Mouse (Mus musculus) forebrain, embryonic 16.5 days (tissue): ENCODE results near the gene Ly6g6f. TPM values are rescaled to one million over a fixed set of nuclear protein-coding genes. Genes with fewer than 3 reads are reported as not detected.
A peak's percentile ranks its signal among the peaks of the same experiment; 100 is the strongest.

Experiments used
- ATAC-seq: fragments of 200-750 bp; cut with Nextera tagmentation; 2 replicates; pipeline ENCODE4 v1.8.0; 2017; ENCODE audit warnings: mild to moderate bottlenecking, moderate library complexity
- H3K27ac ChIP-seq: fragments of 300-500 bp; sonication (generic); 2 replicates; pipeline ENCODE4 v1.5.1; 2014; ENCODE audit warnings: low read length, control low read depth
- H3K27me3 ChIP-seq: fragments of 300-500 bp; sonication (generic); replicated peaks from 2 replicates; pipeline ENCODE4 v1.6.1; 2014; ENCODE audit warnings: low read length; ENCODE audit not compliant: control insufficient read depth, insufficient read depth
- H3K36me3 ChIP-seq: fragments of 300-500 bp; sonication (generic); 2 replicates; pipeline ENCODE4 v1.6.1; 2014; ENCODE audit not compliant: control insufficient read depth, insufficient read depth
- H3K4me1 ChIP-seq: fragments of 300-500 bp; sonication (generic); replicated peaks from 2 replicates; pipeline ENCODE4 v1.6.1; 2014; ENCODE audit warnings: low read length; ENCODE audit not compliant: control insufficient read depth, insufficient read depth
- H3K4me2 ChIP-seq: fragments of 300-500 bp; sonication (generic); 2 replicates; pipeline ENCODE4 v1.6.1; 2014; ENCODE audit warnings: mild to moderate bottlenecking, low read length, control low read depth
- H3K4me3 ChIP-seq: fragments of 300-500 bp; sonication (generic); replicated peaks from 2 replicates; pipeline ENCODE4 v1.5.1; 2014; ENCODE audit warnings: mild to moderate bottlenecking, low read length, control low read depth
- H3K9ac ChIP-seq: fragments of 300-500 bp; sonication (generic); replicated peaks from 2 replicates; pipeline ENCODE4 v1.6.1; 2014; ENCODE audit warnings: low read depth, low read length, control low read depth
- H3K9me3 ChIP-seq: fragments of 300-500 bp; sonication (generic); 2 replicates; pipeline ENCODE4 v1.6.1; 2016; ENCODE audit warnings: low read length; ENCODE audit not compliant: control insufficient read depth
- WGBS: fragments of 180-500 bp; shearing (Covaris S2); extraction: QIAGEN DNeasy Blood & Tissue Kit; methylation state at CpG from one replicate; pipeline ENCODE4 v1.1.7; 2014; 5-methylcytosine and 5-hydroxymethylcytosine counted together
- polyA plus RNA-seq: library from polyadenylated mRNA; unstranded; fragments of >200 nt; fragmentation: Nextera tagmentation; extraction: Ambion mirVana; gene quantifications from 2 replicates; pipeline ENCODE4 v1.2.1, GENCODE M21; 2015

Gene Ly6g6f
- polyA plus RNA-seq, 1 experiment from 2014 or later = not detected

DNA sequence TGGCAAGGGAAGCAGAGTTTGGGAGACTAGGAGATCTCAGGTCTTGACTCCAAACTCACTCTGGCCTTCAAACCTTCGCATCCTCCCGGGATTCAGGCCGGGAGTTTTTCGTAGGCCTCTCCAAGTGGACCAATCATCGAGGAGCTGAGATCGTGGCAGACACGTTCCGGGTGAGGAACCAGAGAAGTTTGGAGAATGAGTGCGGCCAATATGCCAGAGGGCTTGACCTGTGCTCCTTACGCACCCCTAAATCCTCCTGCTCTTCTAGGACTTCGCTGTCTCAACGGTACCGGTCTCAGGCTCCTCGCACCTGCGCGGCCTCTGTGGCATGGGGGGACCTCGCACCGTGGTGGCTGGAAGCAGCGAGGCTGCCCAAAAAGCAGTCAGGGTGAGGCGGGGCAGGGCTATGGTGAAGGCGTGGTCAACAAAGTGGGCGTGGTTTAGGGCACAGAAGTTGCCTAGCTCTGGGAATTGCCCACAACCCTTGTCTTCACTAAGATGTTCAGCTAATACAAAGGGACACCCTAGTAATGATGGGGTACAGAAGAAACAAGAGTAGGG is 24.6 kb downstream of the Ly6g6f start:
- Histone ChIP-seq H3K27ac (no peak overlapping the region), H3K27me3 (peaks cover 15% of the 10 kb centered on the region), H3K36me3 (peaks cover 3% of the 10 kb centered on the region; the same call in 1 of the 2 replicates), H3K9me3 (no peaks in the 10 kb centered on the region), H3K4me3 (peak overlapping the region; percentile 77), H3K9ac (no peak overlapping the region), H3K4me1 (peaks cover 34% of the 10 kb centered on the region), H3K4me2 (peak overlapping the region; percentile 94)
- WGBS = 56% methylated on average over 22 of the region's 22 CpGs
- ATAC-seq = no peak

DNA sequence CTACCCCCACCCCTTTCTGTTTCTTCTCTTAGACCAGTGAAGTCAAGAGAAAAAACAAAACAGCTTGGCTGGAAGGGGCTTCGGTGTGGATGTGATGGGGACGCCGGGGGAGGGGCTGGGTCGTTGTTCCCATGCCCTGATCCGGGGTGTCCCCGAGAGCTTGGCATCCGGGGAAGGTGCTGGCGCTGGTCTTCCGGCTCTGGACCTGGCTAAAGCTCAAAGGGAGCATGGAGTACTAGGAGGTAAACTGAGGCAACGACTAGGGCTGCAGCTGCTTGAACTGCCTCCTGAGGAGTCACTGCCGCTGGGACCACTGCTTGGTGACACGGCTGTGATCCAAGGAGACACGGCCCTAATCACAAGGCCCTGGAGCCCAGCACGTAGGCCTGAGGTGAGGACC is 25.3 kb downstream of the Ly6g6f start:
- WGBS = 20% methylated on average over 14 of the region's 14 CpGs
- Histone ChIP-seq H3K9me3 (no peaks in the 10 kb centered on the region), H3K36me3 (peaks cover 3% of the 10 kb centered on the region; the same call in 1 of the 2 replicates), H3K9ac (peak overlapping the region; percentile 66), H3K4me2 (peak overlapping the region; percentile 94), H3K4me1 (peaks cover 27% of the 10 kb centered on the region), H3K27ac (no peak overlapping the region; the same call in 1 of the 2 replicates), H3K27me3 (peaks cover 11% of the 10 kb centered on the region), H3K4me3 (peak overlapping the region; percentile 77)
- ATAC-seq = no peak

DNA sequence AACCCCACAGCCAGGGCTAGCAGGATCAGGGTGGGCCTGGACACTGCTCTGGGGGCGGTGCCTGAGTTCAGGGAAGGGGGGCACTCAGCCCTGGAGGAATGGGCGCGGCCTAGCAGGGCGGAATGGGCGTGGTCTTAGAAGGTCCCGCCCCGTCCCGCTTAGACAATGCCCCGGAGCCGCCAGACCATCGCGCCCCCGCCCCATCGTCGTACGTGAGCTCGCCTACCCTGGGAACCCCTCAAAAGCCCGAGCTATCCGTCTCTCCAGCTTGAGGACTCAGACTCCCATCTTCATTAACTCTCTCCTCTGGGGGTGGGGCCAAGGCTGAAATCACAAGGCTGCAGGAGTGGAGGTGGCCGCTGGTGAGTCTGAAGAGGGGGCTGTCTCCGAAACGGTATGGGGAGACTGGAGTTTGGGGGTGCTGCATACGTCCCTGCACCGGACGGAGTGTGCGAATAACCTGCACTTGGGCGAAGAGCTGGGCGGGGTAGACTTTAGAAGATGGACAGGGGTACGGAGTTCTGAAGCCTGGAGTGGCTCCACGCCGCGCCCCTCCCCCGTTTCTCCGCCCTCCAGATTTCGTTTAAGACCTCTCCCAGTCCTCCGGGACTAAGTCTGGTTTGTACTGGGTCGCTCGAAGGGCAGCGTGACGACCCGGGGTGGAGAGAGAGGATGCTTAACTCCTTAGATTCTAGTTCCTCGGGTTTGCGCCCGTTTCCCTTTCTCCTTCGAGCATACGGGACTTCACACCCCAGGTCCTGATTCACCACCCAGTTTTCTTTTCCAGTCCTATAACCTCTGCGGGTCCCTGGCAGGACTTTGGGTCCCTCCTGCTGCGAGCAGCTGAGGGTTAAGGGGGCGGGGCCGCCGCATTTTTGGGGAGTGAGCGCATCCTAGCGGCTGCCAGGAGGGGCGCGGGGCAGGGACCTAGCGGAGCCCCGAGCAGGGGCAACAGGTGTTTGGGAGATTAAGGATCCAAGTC is 26.2 kb downstream of the Ly6g6f start, which contains the start of gene Ddah2:
Gene Ddah2, plus strand, starts transcription at position 125 of the 982 bp plus-strand sequence.
- peak within 1 kb of the TSS; percentile 70 for H3K27ac ChIP-seq
- under 1% methylated on average over 57 of the region's 57 CpGs for WGBS
- H3K9ac ChIP-seq = peak within 1 kb of the TSS; percentile 66
- peak within 1 kb of the TSS; percentile 94 for H3K4me2 ChIP-seq
- peaks cover 5% of the 10 kb centered on the region; the same call in 1 of the 2 replicates for H3K27me3 ChIP-seq
- H3K9me3 ChIP-seq = no peaks in the 10 kb centered on the region
- H3K36me3 ChIP-seq = peaks cover 4% of the 10 kb centered on the region; the same call in 1 of the 2 replicates
- H3K4me3 ChIP-seq = peak within 1 kb of the TSS; percentile 77
- peaks cover 22% of the 10 kb centered on the region for H3K4me1 ChIP-seq
- peak; percentile 89 for ATAC-seq

GRCm38 (mm10) chr17:35058316-35058715 is 27.1 kb downstream of the Ly6g6f start:
- 65% methylated on average over 9 of the region's 9 CpGs for WGBS
- no peak overlapping the region; the same call in 1 of the 2 replicates for H3K4me2 ChIP-seq
- H3K36me3 ChIP-seq = peaks cover 5% of the 10 kb centered on the region; the same call in 1 of the 2 replicates
- peak overlapping the region; percentile 66; the same call in 1 of the 2 replicates for H3K9ac ChIP-seq
- no peak; the same call in 1 of the 2 replicates for ATAC-seq
- H3K4me1 ChIP-seq = peaks cover 22% of the 10 kb centered on the region
- H3K27me3 ChIP-seq = no peaks in the 10 kb centered on the region
- H3K9me3 ChIP-seq = no peaks in the 10 kb centered on the region
- no peak overlapping the region for H3K27ac ChIP-seq
- peak overlapping the region; percentile 77 for H3K4me3 ChIP-seq

DNA sequence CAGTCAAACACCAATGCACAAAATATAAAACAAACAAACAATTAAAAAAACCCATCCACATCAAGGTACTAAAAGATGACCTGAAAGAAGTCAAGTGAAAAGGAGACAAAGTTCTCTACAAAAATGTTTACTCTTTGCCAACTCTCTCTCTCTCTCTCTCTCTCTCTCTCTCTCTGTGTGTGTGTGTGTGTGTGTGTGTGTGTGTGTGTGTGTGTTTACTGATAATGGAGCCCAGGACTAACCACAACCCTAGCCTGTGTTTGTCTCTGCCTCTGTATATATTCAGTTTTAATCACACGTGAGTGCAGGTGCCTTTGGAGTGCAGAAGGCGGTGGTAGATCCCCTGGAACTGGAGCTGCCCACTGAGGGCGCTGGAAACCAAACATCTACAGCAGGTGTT is 28.3 kb downstream of the Ly6g6f start:
- Histone ChIP-seq H3K4me1 (peaks cover 25% of the 10 kb centered on the region), H3K36me3 (peaks cover 5% of the 10 kb centered on the region; the same call in 1 of the 2 replicates), H3K9me3 (no peaks in the 10 kb centered on the region), H3K9ac (no peak overlapping the region), H3K4me3 (no peak overlapping the region), H3K27me3 (no peaks in the 10 kb centered on the region), H3K4me2 (no peak overlapping the region), H3K27ac (no peak overlapping the region)
- WGBS = 82% methylated on average over 3 of the region's 3 CpGs
- ATAC-seq = no peak

DNA sequence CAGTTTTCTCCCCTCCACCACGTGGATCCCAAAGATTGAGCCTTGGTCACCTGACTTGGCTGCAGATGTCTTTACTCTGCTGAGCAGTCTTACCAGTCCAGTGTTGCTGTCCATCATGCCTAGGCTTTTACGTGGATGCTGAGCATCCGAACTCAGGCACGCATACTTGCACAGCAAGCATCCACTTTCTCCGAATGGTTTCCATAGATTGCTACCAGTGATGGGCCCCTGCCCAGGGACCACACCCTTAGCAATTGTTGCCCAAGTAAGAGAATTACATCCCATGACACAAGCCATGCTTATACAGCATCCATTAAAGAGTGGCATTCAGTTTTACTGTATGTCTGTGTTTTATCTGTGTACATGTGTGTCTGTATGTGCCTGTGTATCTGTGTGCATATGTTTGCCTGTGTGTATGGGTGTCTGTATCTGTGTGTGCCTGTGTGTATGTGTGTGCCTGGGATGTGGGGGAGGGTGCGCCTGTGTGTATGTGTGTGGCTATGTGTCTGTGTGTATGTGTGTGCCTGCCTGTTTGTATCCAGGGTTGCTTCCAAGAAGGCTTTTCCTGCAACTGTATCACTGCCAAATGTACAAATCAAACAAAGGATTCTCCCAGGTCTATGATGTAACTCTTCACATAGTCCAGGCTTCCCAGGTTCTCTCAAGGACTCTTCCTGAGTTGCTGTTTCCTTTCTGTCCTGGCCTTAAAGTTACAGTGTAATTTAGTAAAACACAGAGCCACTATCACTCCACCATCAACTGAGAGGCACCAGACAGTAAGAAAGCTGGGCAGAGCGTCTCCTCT is 29.5 kb downstream of the Ly6g6f start:
- Histone ChIP-seq H3K36me3 (peaks cover 2% of the 10 kb centered on the region; the same call in 1 of the 2 replicates), H3K9me3 (no peaks in the 10 kb centered on the region), H3K9ac (no peak overlapping the region), H3K4me3 (no peak overlapping the region), H3K27me3 (no peaks in the 10 kb centered on the region), H3K4me2 (no peak overlapping the region), H3K4me1 (peaks cover 29% of the 10 kb centered on the region), H3K27ac (no peak overlapping the region)
- ATAC-seq = no peak
- 91% methylated on average over 7 of the region's 7 CpGs for WGBS

- Histone ChIP-seq H3K27ac (peak overlapping the region; percentile 88), H3K4me3 (no peak overlapping the region; the same call in 1 of the 2 replicates), H3K9me3 (no peaks in the 10 kb centered on the region), H3K27me3 (no peaks in the 10 kb centered on the region), H3K36me3 (0 out of 2 replicates have a peak, but pooled peaks cover 2% of the 10 kb centered on the region), H3K9ac (peak overlapping the region; percentile 69), H3K4me1 (peaks cover 30% of the 10 kb centered on the region), H3K4me2 (peak overlapping the region; percentile 58)
- ATAC-seq = no peak
- WGBS = 70% methylated on average over 12 of the region's 12 CpGs
Observed at GRCm38 (mm10) chr17:35052271-35052798, 33.1 kb downstream of the Ly6g6f start.

- H3K27me3 ChIP-seq = no peaks in the 10 kb centered on the region
- peak overlapping the region; percentile 69 for H3K9ac ChIP-seq
- H3K36me3 ChIP-seq = 0 out of 2 replicates have a peak, but pooled peaks cover 2% of the 10 kb centered on the region
- peak overlapping the region; percentile 88 for H3K27ac ChIP-seq
- peak; percentile 23; the same call in 1 of the 2 replicates for ATAC-seq
- peak overlapping the region; percentile 47 for H3K4me3 ChIP-seq
- H3K4me2 ChIP-seq = peak overlapping the region; percentile 58
- peaks cover 30% of the 10 kb centered on the region for H3K4me1 ChIP-seq
- under 1% methylated on average over 21 of the region's 21 CpGs for WGBS
- no peaks in the 10 kb centered on the region for H3K9me3 ChIP-seq
Observed at GRCm38 (mm10) chr17:35051156-35052086, 34.0 kb downstream of the Ly6g6f start.
